Mouse (Mus musculus) kidney, adult 2 months (tissue): ENCODE data around the gene Rnf145.

Experiments used
- CTCF ChIP-seq: fragments of 200-500 bp; conservative IDR thresholded peaks from 2 replicates; pipeline ENCODE4 v1.5.1; 2011; ENCODE audit warnings: low read depth, mild to moderate bottlenecking, control low read depth, low read length, moderate library complexity, mixed read lengths; ENCODE audit not compliant: insufficient read depth, insufficient read length
- POLR2A ChIP-seq: fragments of 200-500 bp; IDR thresholded peaks from one replicate; pipeline ENCODE4 v1.6.1; 2011; ENCODE audit warnings: low read depth, low read length, control low read depth

GRCm38 (mm10) chr11:44562389-44563135 lies 43.8 kb downstream of the Rnf145 start:
- TF ChIP-seq CTCF (no peak), POLR2A (no peak)
